In genomic region chr3:121156043-121156442, GRCm38 (mm10) we compare ENCODE assay signal across 11 mouse cellular contexts. TPM values are rescaled to one million over a fixed set of nuclear protein-coding genes. Genes with fewer than 3 reads are reported as not detected.
DNase-seq lines count a peak whose midpoint lies in the region; ATAC-seq lines count a peak whose summit lies in the region.
"Had no signal": no experiment of that assay in that cellular context is flagged by ENCODE, and none has a peak within 500 bp of the region (broad histone marks: within the 10 kb centered on the region; RNA-seq: fewer than 3 reads in every experiment).

No protein-coding gene starts in this region.

- H3K9me3 ChIP-seq in embryonic facial prominence, embryonic 11.5 days (replicated peaks; ENCODE audit: control insufficient read depth, low read length), result no peaks in the 10 kb centered on the region
- no peaks in the 10 kb centered on the region for H3K9me3 ChIP-seq in hindbrain, embryonic 10.5 days
- H3K9me3 ChIP-seq in midbrain, embryonic 12.5 days, result no peaks in the 10 kb centered on the region
- H3K9me3 ChIP-seq: heart, embryonic 12.5 days had no signal

- H3K27me3 ChIP-seq in embryonic facial prominence, embryonic 11.5 days (ENCODE audit: control insufficient read depth, insufficient read depth, low read length), result no peaks in the 10 kb centered on the region
- H3K27me3 ChIP-seq in hindbrain, embryonic 10.5 days (ENCODE audit: insufficient read depth, poor library complexity, severe bottlenecking), result no peaks in the 10 kb centered on the region
- no peaks in the 10 kb centered on the region; the same call in 1 of the 2 replicates for H3K27me3 ChIP-seq in midbrain, embryonic 12.5 days
- H3K27me3 ChIP-seq: CH12.LX; heart, embryonic 12.5 days had no signal

- DNase-seq in brain, adult 2 months (ENCODE audit: low read depth, low spot score), result peak; percentile 39
- DNase-seq in embryonic facial prominence, embryonic 11.5 days (ENCODE audit: low spot score), result peak; percentile 77
- DNase-seq in hindbrain, embryonic 10.5 days (ENCODE audit: low spot score), result peak; percentile 17
- DNase-seq in cerebellum, adult 11 months, result no peak
- no peak for DNase-seq in c-Kit-positive CD71-positive TER-119-positive erythroid progenitor cells, embryonic 14.5 days (ENCODE audit: low spot score)
- DNase-seq: kidney, postnatal 10 days; thymus, postnatal 4 days had no signal

- no peak overlapping the region for H3K9ac ChIP-seq in embryonic facial prominence, embryonic 11.5 days (replicated peaks; ENCODE audit: low read length)
- H3K9ac ChIP-seq in midbrain, embryonic 12.5 days (replicated peaks), result no peak overlapping the region
- H3K9ac ChIP-seq: heart, embryonic 12.5 days had no signal

- H3K4me2 ChIP-seq in embryonic facial prominence, embryonic 11.5 days (ENCODE audit: low read depth, low read length), result no peak overlapping the region
- peak overlapping the region; percentile 38 for H3K4me2 ChIP-seq in midbrain, embryonic 12.5 days (replicated peaks)
- H3K4me2 ChIP-seq: heart, embryonic 12.5 days had no signal

- WGBS in embryonic facial prominence, embryonic 11.5 days, result 20% methylated on average over 7 of the region's 7 CpGs
- 22% methylated on average over 7 of the region's 7 CpGs for WGBS in hindbrain, embryonic 10.5 days
- WGBS in midbrain, embryonic 12.5 days, result 22% methylated on average over 7 of the region's 7 CpGs

- H3K4me3 ChIP-seq in embryonic facial prominence, embryonic 11.5 days (ENCODE audit: low read depth, low read length), result no peak overlapping the region
- H3K4me3 ChIP-seq in hindbrain, embryonic 10.5 days, result peak overlapping the region; percentile 13; the same call in 1 of the 2 replicates
- no peak overlapping the region for H3K4me3 ChIP-seq in midbrain, embryonic 12.5 days
- H3K4me3 ChIP-seq: heart, embryonic 12.5 days had no signal

- ATAC-seq in embryonic facial prominence, embryonic 11.5 days (replicated peaks; ENCODE audit: insufficient number of reproducible peaks, low FRiP score, low TSS enrichment, low read depth), result 0 out of 2 replicates have a peak, but pooled peaks have one; percentile 30
- ATAC-seq in midbrain, embryonic 12.5 days (ENCODE audit: low FRiP score, low read depth), result peak; percentile 67
- ATAC-seq in erythroblast, adult 5-6 weeks (replicated peaks; ENCODE audit: low FRiP score, poor library complexity, severe bottlenecking), result no peak

- no peaks in the 10 kb centered on the region for H3K36me3 ChIP-seq in embryonic facial prominence, embryonic 11.5 days (replicated peaks; ENCODE audit: control insufficient read depth, insufficient read depth, low read depth, low read length)
- H3K36me3 ChIP-seq in hindbrain, embryonic 10.5 days, result no peaks in the 10 kb centered on the region
- no peaks in the 10 kb centered on the region for H3K36me3 ChIP-seq in midbrain, embryonic 12.5 days
- H3K36me3 ChIP-seq: heart, embryonic 12.5 days had no signal

- no peaks in the 10 kb centered on the region for H3K4me1 ChIP-seq in embryonic facial prominence, embryonic 11.5 days (ENCODE audit: control insufficient read depth, insufficient read depth, low read length)
- peaks cover 21% of the 10 kb centered on the region for H3K4me1 ChIP-seq in hindbrain, embryonic 10.5 days (replicated peaks)
- peaks cover 24% of the 10 kb centered on the region for H3K4me1 ChIP-seq in midbrain, embryonic 12.5 days
- H3K4me1 ChIP-seq: heart, embryonic 12.5 days had no signal

- H3K27ac ChIP-seq in embryonic facial prominence, embryonic 11.5 days (replicated peaks; ENCODE audit: low read depth, low read length), result 0 out of 2 replicates have a peak overlapping the region, but pooled peaks have one; percentile 22
- H3K27ac ChIP-seq in hindbrain, embryonic 10.5 days, result no peak overlapping the region
- H3K27ac ChIP-seq in midbrain, embryonic 12.5 days (replicated peaks), result no peak overlapping the region

RNA-seq across cellular contexts. Expression of gene Rwdd3, which starts 15.5 kb away (rescaled TPM):
- polyA plus RNA-seq in embryonic facial prominence, embryonic 11.5 days (2014; fragmentation: Nextera tagmentation; extraction: Ambion mirVana), result 3.6 and 5.5 TPM in 2 replicates
- polyA plus RNA-seq in hindbrain, embryonic 10.5 days (2016; fragmentation: Nextera tagmentation; extraction: Ambion mirVana), result 3.2 and 3.6 TPM in 2 replicates
- 4.4 and 5.0 TPM in 2 replicates for polyA plus RNA-seq in midbrain, embryonic 12.5 days (2016; fragmentation: Nextera tagmentation; extraction: Ambion mirVana)
- total RNA-seq in erythroblast, adult 5-6 weeks (2015; ENCODE audit: low replicate concordance), result 2.7 and 6.5 TPM in 2 replicates
- 1.3 TPM in 1 of 2 replicates, not detected in the other for total RNA-seq in erythroblast, adult 5-6 weeks (2017; ENCODE audit: low replicate concordance)

Comparison
In these comparisons a context has a peak if more than half of its experiments do, and no peak if none do; other contexts are left out.
1. DNase-seq: peak in brain, adult 2 months (single experiment), embryonic facial prominence, embryonic 11.5 days (single experiment) and hindbrain, embryonic 10.5 days (single experiment); none in cerebellum, adult 11 months (single experiment) and c-Kit-positive CD71-positive TER-119-positive erythroid progenitor cells, embryonic 14.5 days (single experiment).